Mouse (Mus musculus) CD4-positive, CD25-positive, alpha-beta regulatory T cell, adult 2 months (primary cell): Measurements from ENCODE around the gene Safb.
A peak's percentile ranks its signal among the peaks of the same experiment; 100 is the strongest.

Experiments
- DNase-seq: peaks from one replicate; pipeline ENCODE4 v3.0.0-alpha.2; 2012; ENCODE audit warnings: low read depth, low spot score

Gene Safb

DNA sequence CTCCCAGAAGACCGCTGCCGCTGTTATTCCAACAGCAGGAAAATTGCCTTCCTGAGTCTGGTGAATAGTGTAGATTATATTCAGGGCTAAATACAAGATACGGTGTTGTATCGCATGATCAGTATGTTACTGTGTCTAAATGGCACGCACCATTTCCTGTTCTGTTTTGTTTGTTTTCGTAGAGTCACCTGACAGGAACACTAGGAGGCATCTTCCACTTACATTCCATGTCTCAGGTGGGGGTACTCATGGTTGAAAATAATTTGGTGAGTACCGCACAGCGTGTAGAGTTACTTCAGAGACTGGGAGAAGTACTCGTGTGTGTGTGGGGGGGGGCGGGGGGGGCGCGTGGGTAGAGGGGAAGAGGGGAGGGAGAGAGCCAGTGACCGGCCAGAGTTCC lies 62.9 kb downstream of the Safb start:
- DNase-seq = peak; percentile 23

DNA sequence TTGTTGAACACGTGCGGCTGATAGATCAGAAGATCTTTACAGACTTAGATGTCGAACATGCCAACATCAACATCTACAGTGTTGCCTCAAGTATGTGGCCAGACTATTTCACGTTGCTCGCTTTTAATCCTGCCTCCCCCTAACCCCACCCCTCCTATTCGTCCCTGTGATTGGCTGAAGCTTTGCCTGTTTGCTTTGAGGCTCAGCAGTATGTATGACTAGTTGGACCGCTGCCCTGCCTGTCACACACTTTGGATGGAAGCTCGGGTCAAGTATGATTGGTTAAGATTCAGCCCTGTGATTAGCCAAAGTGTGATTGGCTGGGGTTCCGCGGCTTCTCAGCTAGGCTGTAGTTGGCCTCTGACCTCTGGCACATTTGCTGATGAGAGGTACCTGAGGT lies 67.2 kb downstream of the Safb start:
- DNase-seq = no peak

DNA sequence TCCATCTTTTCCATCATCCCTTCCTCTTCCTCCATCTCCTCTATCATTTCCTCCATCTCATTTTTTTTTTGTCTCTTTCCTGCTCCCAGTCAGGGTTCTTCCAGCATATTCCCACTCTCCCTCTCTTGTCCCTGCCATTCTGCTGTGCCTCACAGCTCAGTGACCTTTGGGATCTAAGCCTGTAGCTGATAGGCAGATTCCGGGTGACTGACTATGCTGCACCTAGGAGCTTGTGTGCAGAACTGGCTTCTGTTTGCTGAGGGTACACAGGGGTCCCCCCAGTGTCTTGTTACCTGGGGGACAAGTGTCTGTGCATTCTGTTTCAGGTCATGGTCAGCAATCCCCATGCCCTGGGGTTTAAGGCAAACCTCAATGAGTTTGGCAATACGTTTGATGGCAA lies 70.1 kb downstream of the Safb start:
- no peak for DNase-seq

DNA sequence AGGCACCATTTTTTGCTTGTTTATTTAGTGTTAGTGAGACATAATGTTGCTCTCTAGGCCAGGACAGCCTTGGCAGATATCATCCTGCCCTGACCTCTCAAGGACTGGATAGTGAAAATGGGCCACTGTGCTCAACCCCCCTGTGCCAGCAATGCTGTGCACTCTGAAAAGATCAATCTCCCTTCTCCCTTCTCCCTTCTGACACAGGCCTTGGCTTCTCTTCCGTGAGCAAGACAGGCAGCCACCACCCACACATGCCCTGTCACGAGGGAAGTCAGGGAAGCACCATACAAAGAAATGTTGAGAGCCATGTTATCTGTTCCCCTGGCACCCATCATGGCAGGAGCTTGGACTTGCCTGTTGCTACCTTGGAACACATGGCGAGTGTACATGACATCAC lies 70.7 kb downstream of the Safb start:
- no peak for DNase-seq
